Mouse (Mus musculus) kidney, adult 2 months (tissue): Measurements from ENCODE around the gene Gm10024. TPM values are rescaled to one million over a fixed set of nuclear protein-coding genes. Genes with fewer than 3 reads are reported as not detected.
A peak's percentile ranks its signal among the peaks of the same experiment; 100 is the strongest.
"Not testable (repeated sequence)": the region's sequence is repeated elsewhere in the genome, so short reads cannot be mapped to it uniquely, and the experiment has no call there.

Source experiments
- DNase-seq: peaks from one replicate; pipeline ENCODE4 v3.0.0; 2021
- H3K27ac ChIP-seq: fragments of 200-500 bp; 2 replicates; pipeline ENCODE4 v1.5.1; 2012; ENCODE audit warnings: low read depth, low read length, control low read depth, inconsistent platforms; ENCODE audit not compliant: insufficient read depth
- H3K27me3 ChIP-seq: fragments of 200-500 bp; replicated peaks from 2 replicates; pipeline ENCODE4 v1.6.1; 2012; ENCODE audit warnings: mild to moderate bottlenecking, moderate library complexity, low read length, inconsistent platforms; ENCODE audit not compliant: control insufficient read depth, insufficient read depth
- H3K36me3 ChIP-seq: fragments of 200-500 bp; 2 replicates; pipeline ENCODE4 v1.6.1; 2012; ENCODE audit warnings: mild to moderate bottlenecking, moderate library complexity, low read length, inconsistent platforms; ENCODE audit not compliant: control insufficient read depth, insufficient read depth
- H3K4me1 ChIP-seq: fragments of 200-500 bp; 2 replicates; pipeline ENCODE4 v1.6.1; 2011; ENCODE audit warnings: low read length; ENCODE audit not compliant: control insufficient read depth, insufficient read depth
- H3K4me3 ChIP-seq: fragments of 200-500 bp; 2 replicates; pipeline ENCODE4 v1.5.1; 2011; ENCODE audit warnings: mild to moderate bottlenecking, low read depth, low read length, control low read depth; ENCODE audit not compliant: insufficient read depth
- CTCF ChIP-seq: fragments of 200-500 bp; conservative IDR thresholded peaks from 2 replicates; pipeline ENCODE4 v1.5.1; 2011; ENCODE audit warnings: low read depth, mild to moderate bottlenecking, control low read depth, low read length, moderate library complexity, mixed read lengths; ENCODE audit not compliant: insufficient read depth, insufficient read length
- POLR2A ChIP-seq: fragments of 200-500 bp; IDR thresholded peaks from one replicate; pipeline ENCODE4 v1.6.1; 2011; ENCODE audit warnings: low read depth, low read length, control low read depth
- WGBS: fragments of 180-500 bp; shearing (Covaris S2); methylation state at CpG from one replicate; pipeline ENCODE4 v1.1.7; 2018; 5-methylcytosine and 5-hydroxymethylcytosine counted together
- polyA plus RNA-seq: library from polyadenylated mRNA; depleted of rRNA; stranded (reverse); fragments of >200 nt; gene quantifications from 2 replicates; pipeline ENCODE4 v1.2.3, GENCODE M21; 2012

The Gm10024 gene
- polyA plus RNA-seq, 1 experiment = not detected

- WGBS = 66% methylated on average over 4 of the region's 4 CpGs
- H3K4me1 ChIP-seq = no peaks in the 10 kb centered on the region
- TF ChIP-seq POLR2A (no peak), CTCF (0 out of 2 replicates have a peak, but pooled peaks have one; percentile 17)
- H3K4me3 ChIP-seq = no peak overlapping the region
- no peaks in the 10 kb centered on the region for H3K36me3 ChIP-seq
- no peaks in the 10 kb centered on the region for H3K27me3 ChIP-seq
- H3K27ac ChIP-seq = no peak overlapping the region
- DNase-seq = no peak
Measured at GRCm38 (mm10) chr10:77728280-77728679, 17.0 kb downstream of the Gm10024 start.

GRCm38 (mm10) chr10:77729241-77729640, 18.0 kb downstream of the Gm10024 start:
- DNase-seq = peak; percentile 4
- H3K4me3 ChIP-seq = no peak overlapping the region
- 52% methylated on average over 4 of the region's 4 CpGs for WGBS
- no peak overlapping the region for H3K27ac ChIP-seq
- no peaks in the 10 kb centered on the region for H3K4me1 ChIP-seq
- no peaks in the 10 kb centered on the region for H3K27me3 ChIP-seq
- TF ChIP-seq CTCF = peak; percentile 44
- no peak for TF ChIP-seq POLR2A
- no peaks in the 10 kb centered on the region for H3K36me3 ChIP-seq

DNA sequence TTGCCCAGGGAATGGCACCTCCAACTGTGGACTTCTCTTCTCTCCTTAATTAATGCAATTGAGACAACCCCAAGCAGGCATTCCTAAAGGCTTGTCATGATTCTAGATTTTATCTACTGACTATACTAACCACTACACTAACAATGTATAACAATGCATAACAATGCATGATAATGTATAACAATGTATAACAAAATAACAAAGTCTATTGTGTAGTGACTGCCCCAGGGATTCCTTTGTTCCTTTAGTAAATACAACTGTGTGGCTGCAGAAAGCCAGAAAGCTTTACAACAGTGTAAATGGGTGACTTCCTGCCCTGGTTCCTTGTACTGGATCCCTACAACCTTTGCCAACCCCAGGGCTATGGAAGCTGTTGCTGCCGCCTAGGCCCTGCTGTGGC, 24.7 kb downstream of the Gm10024 start:
- 93% methylated on average over 1 of the region's 1 CpGs for WGBS
- no peak for DNase-seq
- TF ChIP-seq CTCF = no peak
- no peak for TF ChIP-seq POLR2A
- Histone ChIP-seq H3K4me3 (no peak overlapping the region), H3K4me1 (no peaks in the 10 kb centered on the region), H3K27me3 (no peaks in the 10 kb centered on the region), H3K27ac (no peak overlapping the region), H3K36me3 (no peaks in the 10 kb centered on the region)

DNA sequence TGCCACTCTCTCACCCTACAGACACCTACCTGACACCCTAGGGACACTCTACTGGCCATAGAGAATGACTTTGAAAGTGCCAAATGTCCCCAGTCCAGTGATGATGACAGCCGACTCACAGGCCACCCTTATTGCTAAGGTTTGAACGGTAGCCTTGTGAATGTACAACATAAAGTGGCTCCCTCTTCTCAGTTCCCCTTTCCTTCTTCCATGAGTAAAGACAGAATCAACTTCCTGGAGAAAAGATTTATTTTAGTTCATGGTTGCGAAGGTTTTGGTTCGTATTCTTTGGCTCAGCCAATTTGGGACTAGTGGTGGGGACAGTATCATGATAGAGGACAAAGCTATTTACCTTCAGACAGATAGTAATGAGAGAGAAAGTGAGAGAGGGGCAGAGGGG, 27.7 kb downstream of the Gm10024 start:
- H3K27ac ChIP-seq = no peak overlapping the region
- H3K4me1 ChIP-seq = no peaks in the 10 kb centered on the region
- no peak for TF ChIP-seq POLR2A
- no peak for TF ChIP-seq CTCF
- H3K27me3 ChIP-seq = no peaks in the 10 kb centered on the region
- no peak overlapping the region for H3K4me3 ChIP-seq
- 73% methylated on average over 4 of the region's 4 CpGs for WGBS
- no peak for DNase-seq
- H3K36me3 ChIP-seq = no peaks in the 10 kb centered on the region

DNA sequence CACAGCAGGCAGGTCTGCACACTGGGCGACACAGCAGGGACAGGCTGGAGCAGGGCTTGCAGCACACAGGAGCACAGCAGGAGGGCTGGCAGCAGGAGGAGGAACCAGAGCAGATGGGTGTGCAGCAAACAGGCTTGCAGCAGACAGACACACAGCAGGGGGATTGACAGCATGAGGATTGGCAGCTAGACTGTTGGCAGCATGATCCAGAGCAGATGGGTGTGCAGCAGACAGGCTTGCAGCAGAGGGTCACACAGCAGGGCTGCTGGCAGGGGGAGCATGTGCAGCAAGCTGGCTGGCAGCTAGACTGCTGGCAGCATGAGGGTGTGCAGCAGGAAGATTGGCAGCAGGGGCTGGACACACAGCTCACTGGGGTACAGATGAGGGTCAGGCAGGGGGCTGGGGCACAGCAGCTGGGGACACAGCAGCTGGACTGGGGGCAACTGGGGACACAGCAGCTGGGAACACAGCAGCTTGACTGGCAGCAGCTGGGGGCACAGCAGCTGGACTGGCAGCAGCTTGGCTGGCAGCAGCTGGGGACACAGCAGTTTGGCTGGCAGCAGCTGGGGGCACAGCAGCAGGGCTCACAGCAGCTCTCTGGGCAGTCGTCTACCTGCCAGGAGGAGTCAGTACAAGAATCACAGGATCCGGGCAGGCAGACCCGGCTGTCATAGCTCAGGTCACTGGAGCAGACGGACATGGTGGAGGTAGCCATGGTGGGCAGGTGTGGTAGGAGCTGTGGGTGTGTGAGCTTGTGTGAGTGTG, 30.8 kb downstream of the Gm10024 start, which contains the start of gene Gm18596:
Gene Gm18596 (minus strand): TSS at position 715 of the 765 bp plus-strand sequence.
- not testable (repeated sequence) for H3K4me3 ChIP-seq, H3K27me3 ChIP-seq, H3K4me1 ChIP-seq, H3K27ac ChIP-seq, H3K36me3 ChIP-seq, DNase-seq
- 57% methylated on average over 5 of the region's 5 CpGs for WGBS

DNA sequence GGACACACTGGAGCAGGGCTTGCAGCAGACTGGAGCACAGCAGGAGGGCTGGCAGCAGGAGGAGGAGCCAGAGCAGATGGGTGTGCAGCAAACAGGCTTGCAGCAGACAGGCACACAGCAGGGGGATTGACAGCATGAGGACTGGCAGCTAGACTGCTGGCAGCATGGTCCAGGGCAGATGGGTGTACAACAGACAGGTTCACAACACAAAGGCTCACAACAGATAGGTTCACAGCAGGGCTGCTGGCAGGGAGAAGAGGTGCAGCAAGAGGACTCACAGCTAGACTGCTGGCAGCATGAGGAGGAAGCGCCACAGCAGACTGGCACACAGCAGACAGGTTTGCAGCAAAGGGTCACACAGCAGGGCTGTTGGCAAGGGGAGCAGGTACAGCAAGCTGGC, 39.4 kb downstream of the Gm10024 start:
- H3K4me1 ChIP-seq, H3K27me3 ChIP-seq, DNase-seq, H3K27ac ChIP-seq, H3K4me3 ChIP-seq, H3K36me3 ChIP-seq: not testable (repeated sequence)
- 84% methylated on average over 1 of the region's 1 CpGs for WGBS

GRCm38 (mm10) chr10:77751254-77751653, 40.0 kb downstream of the Gm10024 start, which contains the start of gene Gm9736:
TSS of gene Gm9736 (minus strand) at chr10:77751354.
- not testable (repeated sequence) for DNase-seq, H3K36me3 ChIP-seq, H3K27me3 ChIP-seq, H3K4me1 ChIP-seq, H3K4me3 ChIP-seq, H3K27ac ChIP-seq
- 67% methylated on average over 1 of the region's 1 CpGs for WGBS

GRCm38 (mm10) chr10:77752312-77752711, 41.1 kb downstream of the Gm10024 start:
- not testable (repeated sequence) for H3K27me3 ChIP-seq, H3K4me1 ChIP-seq, H3K36me3 ChIP-seq, H3K4me3 ChIP-seq, DNase-seq, H3K27ac ChIP-seq
- WGBS = 62% methylated on average over 3 of the region's 3 CpGs
